Comparison of ENCODE assay signal across 8 mouse cellular contexts in genomic region chr5:99728649-99729212, GRCm38 (mm10). TPM values are rescaled to one million over a fixed set of nuclear protein-coding genes. Genes with fewer than 3 reads are reported as not detected.
DNase-seq lines count a peak whose midpoint lies in the region; ATAC-seq and TF ChIP-seq lines count a peak whose summit lies in the region.

TSS of gene Rasgef1b (minus strand) at chr5:99729065.

- no peak for TF ChIP-seq CTCF in cortical plate, adult 2 months (IDR thresholded peaks at IDR 0.05; ENCODE audit: extremely low read depth, insufficient read depth, low read length)

- ATAC-seq in hindbrain, embryonic 16.5 days, result peak; percentile 94

- H3K4me2 ChIP-seq in hindbrain, embryonic 16.5 days (ENCODE audit: low read length), result peak within 1 kb of the TSS; percentile 83

- H3K9ac ChIP-seq in hindbrain, embryonic 16.5 days (ENCODE audit: low read depth, low read length), result peak within 1 kb of the TSS; percentile 78

- peak within 1 kb of the TSS; percentile 54 for H3K4me3 ChIP-seq in cortical plate, adult 2 months (ENCODE audit: insufficient read depth, low read length)
- H3K4me3 ChIP-seq in hindbrain, embryonic 16.5 days (ENCODE audit: low read length), result peak within 1 kb of the TSS; percentile 63
- H3K4me3 ChIP-seq in macrophage (ENCODE audit: inconsistent target), result no peak within 1 kb of the TSS

- no peaks in the 10 kb centered on the region; the same call in none of the 2 replicates for H3K4me1 ChIP-seq in cortical plate, adult 2 months (ENCODE audit: control insufficient read depth, insufficient read depth, low read length)
- H3K4me1 ChIP-seq in hindbrain, embryonic 16.5 days (ENCODE audit: control insufficient read depth, insufficient read depth, low read depth, low read length), result peaks cover 7% of the 10 kb centered on the region

- H3K27me3 ChIP-seq in hindbrain, embryonic 16.5 days (replicated peaks; ENCODE audit: control insufficient read depth, insufficient read depth, low read length), result peaks cover 5% of the 10 kb centered on the region

- no peak for TF ChIP-seq POLR2A in cortical plate, adult 2 months (IDR thresholded peaks at IDR 0.05; ENCODE audit: extremely low read depth, insufficient read depth, low read length)

- intact Hi-C loops in left cerebral cortex, postnatal 10 days (cut with DNase I), result loop anchor here (5.0 kb wide), 1 partner anchor 481 kb away; no protein-coding TSS in a partner anchor

- DNase-seq in adrenal gland, postnatal 14 days, result peak; percentile 91
- DNase-seq in gastrocnemius, postnatal 10 days, result peak; percentile 77
- DNase-seq in left cerebral cortex, postnatal 10 days (ENCODE audit: extremely low spot score in 1 of 2, low spot score in 2 of 2), result peak; percentile 59 to 86
- DNase-seq in right cerebral cortex, postnatal 10 days (ENCODE audit: low spot score in 2 of 2), result peak; percentile 85 to 88
- no peak for DNase-seq in c-Kit-positive CD71-positive TER-119-positive erythroid progenitor cells, embryonic 14.5 days (ENCODE audit: low spot score)

- WGBS in hindbrain, embryonic 16.5 days, result under 1% methylated on average over 41 of the region's 53 CpGs
- WGBS in macrophage (ENCODE audit: missing documents), result under 1% methylated on average over 52 of the region's 53 CpGs

- no peaks in the 10 kb centered on the region for H3K9me3 ChIP-seq in hindbrain, embryonic 16.5 days (ENCODE audit: control insufficient read depth, low read length)

- H3K27ac ChIP-seq in cortical plate, adult 2 months (ENCODE audit: insufficient read depth, low read length), result 0 out of 2 replicates have a peak within 1 kb of the TSS, but pooled peaks have one; percentile 29
- H3K27ac ChIP-seq in hindbrain, embryonic 16.5 days (ENCODE audit: low read depth, low read length), result peak within 1 kb of the TSS; percentile 79
- H3K27ac ChIP-seq in macrophage, result no peak within 1 kb of the TSS

- H3K79me2 ChIP-seq in macrophage (ENCODE audit: inconsistent target), result no peaks in the 10 kb centered on the region

- no peaks in the 10 kb centered on the region for H3K36me3 ChIP-seq in hindbrain, embryonic 16.5 days (ENCODE audit: control insufficient read depth, insufficient read depth, low read length)
- no peaks in the 10 kb centered on the region for H3K36me3 ChIP-seq in macrophage (ENCODE audit: inconsistent target)

RNA-seq across cellular contexts. Expression of gene Rasgef1b, which starts in this region (rescaled TPM):
- total RNA-seq in adrenal gland, postnatal 14 days (2021), result 9.0 and 14.3 TPM in 2 replicates
- polyA plus RNA-seq in cortical plate, adult 2 months (2012; rRNA removed), result 55.4 and 63.5 TPM in 2 replicates
- 1 to 10 TPM; 1.5 to 2.6 TPM for total RNA-seq in gastrocnemius, postnatal 10 days (2021)
- 43.5 and 45.7 TPM in 2 replicates for polyA plus RNA-seq in hindbrain, embryonic 16.5 days (2015; fragmentation: Nextera tagmentation; extraction: Ambion mirVana)
- total RNA-seq in left cerebral cortex, postnatal 10 days (2021), result 10 to 100 TPM; 53.8 to 58.4 TPM
- 1,000 to 10,000 TPM in 11 of 26 experiments, 100 to 1,000 TPM in 15; 267 to 4,717 (median 873) TPM for total RNA-seq in macrophage (2018; cell fraction: chromatin; rRNA removed)
- total RNA-seq in macrophage (2018; cell fraction: cytosol; rRNA removed), result 1,000 to 10,000 TPM in 4 of 26 experiments, 100 to 1,000 TPM in 22; 149 to 1,942 (median 299) TPM
- 1,000 to 10,000 TPM in 12 of 26 experiments, 100 to 1,000 TPM in 14; 207 to 3,068 (median 682) TPM for total RNA-seq in macrophage (2018; cell fraction: nucleus; rRNA removed)
- 71.5 to 160 TPM (median 124 TPM) in 3 replicates for polyA plus RNA-seq in macrophage (2018)
